Mouse (Mus musculus) liver, embryonic 14.5 days (tissue): ENCODE data around the gene Enkd1. TPM values are rescaled to one million over a fixed set of nuclear protein-coding genes. Genes with fewer than 3 reads are reported as not detected.

Experiments used
- ATAC-seq: fragments of 200-750 bp; cut with Nextera tagmentation; 2 replicates; pipeline ENCODE4 v1.8.0; 2017; ENCODE audit warnings: moderate number of reproducible peaks, mild to moderate bottlenecking, moderate library complexity; ENCODE audit not compliant: insufficient read depth
- DNase-seq, 3 experiments: peaks; one replicate each; pipeline ENCODE4 v3.0.0-alpha.2; 2012 to 2013; ENCODE audit warnings: low read depth in 3 of 3, low spot score in 3 of 3
- H3K27ac ChIP-seq: fragments of 300-500 bp; sonication (generic); 2 replicates; pipeline ENCODE4 v1.5.1; 2014; ENCODE audit warnings: moderate library complexity, mild to moderate bottlenecking, control low read depth, inconsistent platforms
- H3K27me3 ChIP-seq: fragments of 300-500 bp; sonication (generic); 2 replicates; pipeline ENCODE4 v1.6.1; 2014; ENCODE audit warnings: mild to moderate bottlenecking, low read length, moderate library complexity; ENCODE audit not compliant: control insufficient read depth, insufficient read depth
- H3K36me3 ChIP-seq: fragments of 300-500 bp; sonication (generic); replicated peaks from 2 replicates; pipeline ENCODE4 v1.6.1; 2014; ENCODE audit warnings: low read depth; ENCODE audit not compliant: control insufficient read depth, insufficient read depth
- H3K4me1 ChIP-seq, 2 experiments: fragments of 200-500 bp in 1 of 2; fragments of 300-500 bp in 1 of 2; sonication (generic) in 1 of 2; replicated peaks; 2 replicates each; pipeline ENCODE4 v1.6.1; 2012 to 2014; ENCODE audit warnings: antibody characterized with exemption in 1 of 2, inconsistent platforms in 1 of 2, low read length in 1 of 2; ENCODE audit not compliant: control insufficient read depth in 2 of 2, insufficient read depth in 2 of 2
- H3K4me2 ChIP-seq: fragments of 300-500 bp; sonication (generic); 2 replicates; pipeline ENCODE4 v1.6.1; 2014; ENCODE audit warnings: low read depth, mild to moderate bottlenecking, control low read depth, moderate library complexity
- H3K4me3 ChIP-seq, 2 experiments: fragments of 200-500 bp in 1 of 2; fragments of 300-500 bp in 1 of 2; sonication (generic) in 1 of 2; 2 replicates each; pipeline ENCODE4 v1.5.1; 2012 to 2014; ENCODE audit warnings: low read depth in 2 of 2, low read length in 2 of 2, mild to moderate bottlenecking in 2 of 2, control low read depth in 1 of 2, inconsistent platforms in 1 of 2, moderate library complexity in 1 of 2; ENCODE audit not compliant: insufficient read depth in 1 of 2
- H3K9ac ChIP-seq: fragments of 300-500 bp; sonication (generic); replicated peaks from 2 replicates; pipeline ENCODE4 v1.6.1; 2014; ENCODE audit warnings: mild to moderate bottlenecking, control low read depth, moderate library complexity
- H3K9me3 ChIP-seq: fragments of 300-500 bp; sonication (generic); 2 replicates; pipeline ENCODE4 v1.6.1; 2016; ENCODE audit warnings: low read length, mixed read lengths; ENCODE audit not compliant: control insufficient read depth
- CTCF ChIP-seq: IDR thresholded peaks from 2 replicates; pipeline ENCODE4 v1.5.1; 2016; ENCODE audit warnings: antibody characterized with exemption, low read depth, control low read depth
- EP300 ChIP-seq: IDR thresholded peaks from 2 replicates; pipeline ENCODE4 v1.6.1; 2016; ENCODE audit warnings: antibody characterized with exemption, low read depth
- WGBS: fragments of 180-500 bp; shearing (Covaris S2); extraction: QIAGEN DNeasy Blood & Tissue Kit; methylation state at CpG from one replicate; pipeline ENCODE4 v1.1.7; 2014; ENCODE audit not compliant: insufficient replicate concordance; 5-methylcytosine and 5-hydroxymethylcytosine counted together
- polyA plus RNA-seq, 2 experiments: library from polyadenylated mRNA; depleted of rRNA in 1 of 2; stranded (reverse) in 1 of 2; unstranded in 1 of 2; fragments of >200 nt; fragmentation: Nextera tagmentation in 1 of 2; extraction: Ambion mirVana in 1 of 2; gene quantifications; 2 replicates each; pipeline versions ENCODE4 v1.2.1 to v1.2.3; 2012 to 2014

Gene Enkd1
- polyA plus RNA-seq, 2 experiments = 4.8 to 7.8 TPM

GRCm38 (mm10) chr8:105719637-105720036 lies 11.6 kb upstream of the Enkd1 start:
- no peak overlapping the region for H3K4me3 ChIP-seq
- 64% methylated on average over 4 of the region's 4 CpGs for WGBS
- no peak overlapping the region for H3K9ac ChIP-seq
- H3K4me1 ChIP-seq = no peaks in the 10 kb centered on the region
- no peaks in the 10 kb centered on the region for H3K27me3 ChIP-seq
- H3K4me2 ChIP-seq = no peak overlapping the region
- H3K27ac ChIP-seq = no peak overlapping the region
- DNase-seq = no peak
- H3K9me3 ChIP-seq = no peaks in the 10 kb centered on the region
- no peak for TF ChIP-seq EP300
- no peak for TF ChIP-seq CTCF
- ATAC-seq = no peak
- no peaks in the 10 kb centered on the region for H3K36me3 ChIP-seq

- H3K27ac ChIP-seq = no peak overlapping the region
- no peak overlapping the region for H3K4me3 ChIP-seq
- WGBS = 82% methylated on average over 15 of the region's 15 CpGs
- TF ChIP-seq CTCF (peak; percentile 46), EP300 (no peak)
- no peaks in the 10 kb centered on the region for H3K4me1 ChIP-seq
- no peak overlapping the region for H3K9ac ChIP-seq
- H3K4me2 ChIP-seq = no peak overlapping the region
- no peaks in the 10 kb centered on the region for H3K27me3 ChIP-seq
- H3K9me3 ChIP-seq = no peaks in the 10 kb centered on the region
- no peak for DNase-seq
- H3K36me3 ChIP-seq = no peaks in the 10 kb centered on the region
- no peak for ATAC-seq
Observed at GRCm38 (mm10) chr8:105716302-105716945, 8.4 kb upstream of the Enkd1 start.

GRCm38 (mm10) chr8:105715042-105715441 lies 7.0 kb upstream of the Enkd1 start:
- Histone ChIP-seq H3K4me3 (no peak overlapping the region), H3K27me3 (no peaks in the 10 kb centered on the region), H3K9me3 (no peaks in the 10 kb centered on the region), H3K36me3 (no peaks in the 10 kb centered on the region), H3K27ac (no peak overlapping the region), H3K9ac (no peak overlapping the region), H3K4me1 (no peaks in the 10 kb centered on the region), H3K4me2 (no peak overlapping the region)
- ATAC-seq = no peak
- 54% methylated on average over 6 of the region's 6 CpGs for WGBS
- no peak for TF ChIP-seq CTCF
- no peak for TF ChIP-seq EP300
- DNase-seq = no peak

GRCm38 (mm10) chr8:105714139-105714538 lies 6.1 kb upstream of the Enkd1 start:
- TF ChIP-seq EP300 (no peak), CTCF (peak; percentile 93)
- Histone ChIP-seq H3K4me1 (no peaks in the 10 kb centered on the region), H3K27ac (no peak overlapping the region), H3K36me3 (no peaks in the 10 kb centered on the region), H3K27me3 (no peaks in the 10 kb centered on the region), H3K4me2 (no peak overlapping the region), H3K9ac (no peak overlapping the region), H3K4me3 (no peak overlapping the region), H3K9me3 (no peaks in the 10 kb centered on the region)
- peak; percentile 59 for ATAC-seq
- peak; percentile 72 to 83 (median 81) for DNase-seq
- WGBS = 5% methylated on average over 3 of the region's 3 CpGs

- Histone ChIP-seq H3K4me1 (peaks cover 0 to 2% of the 10 kb centered on the region in 2 experiments; a peak in 1 of 4 replicates), H3K9ac (no peak overlapping the region), H3K4me2 (no peak overlapping the region), H3K27me3 (no peaks in the 10 kb centered on the region), H3K27ac (no peak overlapping the region), H3K4me3 (no peak overlapping the region), H3K9me3 (no peaks in the 10 kb centered on the region), H3K36me3 (no peaks in the 10 kb centered on the region)
- no peak for TF ChIP-seq CTCF
- TF ChIP-seq EP300 = no peak
- ATAC-seq (no peak), DNase-seq (no peak)
- WGBS = 53% methylated on average over 3 of the region's 3 CpGs
Observed at GRCm38 (mm10) chr8:105712286-105712685, 4.3 kb upstream of the Enkd1 start.
